Mouse (Mus musculus) heart, embryonic 11.5 days (tissue): Measurements from ENCODE around the gene Rgs12. TPM values are rescaled to one million over a fixed set of nuclear protein-coding genes. Genes with fewer than 3 reads are reported as not detected.

ENCODE experiments used
- ATAC-seq: fragments of 200-750 bp; cut with Nextera tagmentation; replicated peaks from 2 replicates; pipeline ENCODE4 v1.8.0; 2017; ENCODE audit warnings: moderate library complexity; ENCODE audit not compliant: insufficient number of reproducible peaks, low FRiP score, low TSS enrichment
- H3K27ac ChIP-seq: fragments of 300-500 bp; sonication (generic); 2 replicates; pipeline ENCODE4 v1.5.1; 2014; ENCODE audit warnings: mild to moderate bottlenecking, low read depth, low read length
- H3K27me3 ChIP-seq: fragments of 300-500 bp; sonication (generic); 2 replicates; pipeline ENCODE4 v1.6.1; 2014; ENCODE audit warnings: mild to moderate bottlenecking, low read length, mixed read lengths; ENCODE audit not compliant: control insufficient read depth, insufficient read depth
- H3K36me3 ChIP-seq: fragments of 300-500 bp; sonication (generic); 2 replicates; pipeline ENCODE4 v1.6.1; 2014; ENCODE audit warnings: mild to moderate bottlenecking, low read length, moderate library complexity, mixed read lengths; ENCODE audit not compliant: control insufficient read depth, insufficient read depth
- H3K4me1 ChIP-seq: fragments of 300-500 bp; sonication (generic); 2 replicates; pipeline ENCODE4 v1.6.1; 2014; ENCODE audit warnings: low read length; ENCODE audit not compliant: control insufficient read depth, insufficient read depth
- H3K4me2 ChIP-seq: fragments of 300-500 bp; sonication (generic); 2 replicates; pipeline ENCODE4 v1.6.1; 2014; ENCODE audit warnings: mild to moderate bottlenecking, moderate library complexity
- H3K4me3 ChIP-seq: fragments of 300-500 bp; sonication (generic); 2 replicates; pipeline ENCODE4 v1.5.1; 2014; ENCODE audit warnings: low read depth, low read length
- H3K9ac ChIP-seq: fragments of 300-500 bp; sonication (generic); 2 replicates; pipeline ENCODE4 v1.6.1; 2014; ENCODE audit warnings: mild to moderate bottlenecking, low read depth, low read length, moderate library complexity
- H3K9me3 ChIP-seq: fragments of 300-500 bp; sonication (generic); replicated peaks from 2 replicates; pipeline ENCODE4 v1.6.1; 2016; ENCODE audit warnings: low read length; ENCODE audit not compliant: control insufficient read depth
- WGBS: fragments of 180-500 bp; shearing (Covaris S2); extraction: QIAGEN DNeasy Blood & Tissue Kit; methylation state at CpG from one replicate; pipeline ENCODE4 v1.1.7; 2014; ENCODE audit not compliant: insufficient replicate concordance; 5-methylcytosine and 5-hydroxymethylcytosine counted together
- polyA plus RNA-seq: library from polyadenylated mRNA; unstranded; fragments of >200 nt; fragmentation: Nextera tagmentation; extraction: Ambion mirVana; gene quantifications from 2 replicates; pipeline ENCODE4 v1.2.1, GENCODE M21; 2014

Gene Rgs12
- polyA plus RNA-seq, 1 experiment from 2014 or later = 25.6 TPM

- Histone ChIP-seq H3K4me3 (no peak overlapping the region), H3K27me3 (no peaks in the 10 kb centered on the region), H3K27ac (no peak overlapping the region), H3K9ac (no peak overlapping the region), H3K36me3 (peaks cover 7% of the 10 kb centered on the region; the same call in 1 of the 2 replicates), H3K4me2 (no peak overlapping the region), H3K9me3 (no peaks in the 10 kb centered on the region), H3K4me1 (no peaks in the 10 kb centered on the region)
- no peak for ATAC-seq
- 85% methylated on average over 7 of the region's 7 CpGs for WGBS
Measured at GRCm38 (mm10) chr5:34924519-34924918, 24.7 kb upstream of the Rgs12 start.

DNA sequence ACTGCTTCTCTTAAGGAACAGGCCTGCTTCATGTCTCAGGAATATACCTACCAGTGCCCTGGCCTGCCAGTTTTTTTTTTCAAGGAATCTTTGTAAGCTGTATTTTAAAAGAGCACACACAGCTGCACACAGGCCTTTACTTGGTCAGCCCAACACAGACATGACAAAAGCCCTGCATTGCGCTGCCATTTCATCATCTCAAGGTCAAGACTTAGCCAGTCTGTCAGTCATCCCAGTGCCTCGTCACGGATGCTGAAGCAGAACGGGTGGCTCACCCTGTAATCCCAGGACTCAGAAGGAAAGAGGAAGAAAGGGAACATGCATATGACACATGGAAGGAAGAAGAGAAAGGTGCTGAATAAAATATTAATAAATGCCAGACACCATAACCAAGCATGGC lies 21.6 kb upstream of the Rgs12 start:
- peaks cover 7% of the 10 kb centered on the region; the same call in 1 of the 2 replicates for H3K36me3 ChIP-seq
- no peak overlapping the region for H3K27ac ChIP-seq
- H3K4me1 ChIP-seq = peaks cover 16% of the 10 kb centered on the region
- no peaks in the 10 kb centered on the region for H3K9me3 ChIP-seq
- H3K9ac ChIP-seq = no peak overlapping the region
- H3K4me2 ChIP-seq = no peak overlapping the region
- no peak overlapping the region for H3K4me3 ChIP-seq
- no peaks in the 10 kb centered on the region for H3K27me3 ChIP-seq
- ATAC-seq = no peak
- WGBS = 84% methylated on average over 4 of the region's 4 CpGs

GRCm38 (mm10) chr5:34930151-34930975 lies 18.9 kb upstream of the Rgs12 start:
- 77% methylated on average over 9 of the region's 9 CpGs for WGBS
- Histone ChIP-seq H3K27me3 (no peaks in the 10 kb centered on the region), H3K4me1 (peaks cover 16% of the 10 kb centered on the region), H3K9me3 (no peaks in the 10 kb centered on the region), H3K4me2 (no peak overlapping the region), H3K4me3 (no peak overlapping the region), H3K36me3 (no peaks in the 10 kb centered on the region), H3K27ac (no peak overlapping the region), H3K9ac (no peak overlapping the region)
- ATAC-seq = no peak

DNA sequence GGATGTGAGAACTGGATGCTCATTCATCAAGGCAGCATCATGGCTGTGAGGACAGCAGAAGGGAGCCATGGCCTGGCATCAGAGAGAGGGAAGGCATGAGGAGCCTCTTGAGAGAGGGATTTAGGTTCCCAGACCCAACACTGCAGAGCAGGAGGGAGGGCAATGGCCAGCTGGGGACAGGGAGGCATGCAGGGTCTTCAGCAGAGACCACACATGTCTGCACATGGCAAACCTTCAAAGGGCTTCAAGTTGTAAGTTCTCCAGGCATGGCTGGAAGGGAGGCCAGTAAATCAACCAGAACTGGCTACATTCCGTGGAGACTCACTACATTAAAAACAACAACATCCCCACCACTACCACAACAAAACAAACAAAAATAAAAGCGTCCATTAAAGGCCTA lies 18.2 kb upstream of the Rgs12 start:
- WGBS = 77% methylated on average over 2 of the region's 2 CpGs
- ATAC-seq = no peak
- Histone ChIP-seq H3K36me3 (no peaks in the 10 kb centered on the region), H3K4me2 (no peak overlapping the region), H3K9ac (no peak overlapping the region), H3K4me1 (peaks cover 16% of the 10 kb centered on the region), H3K27me3 (no peaks in the 10 kb centered on the region), H3K4me3 (no peak overlapping the region), H3K9me3 (no peaks in the 10 kb centered on the region), H3K27ac (no peak overlapping the region)

DNA sequence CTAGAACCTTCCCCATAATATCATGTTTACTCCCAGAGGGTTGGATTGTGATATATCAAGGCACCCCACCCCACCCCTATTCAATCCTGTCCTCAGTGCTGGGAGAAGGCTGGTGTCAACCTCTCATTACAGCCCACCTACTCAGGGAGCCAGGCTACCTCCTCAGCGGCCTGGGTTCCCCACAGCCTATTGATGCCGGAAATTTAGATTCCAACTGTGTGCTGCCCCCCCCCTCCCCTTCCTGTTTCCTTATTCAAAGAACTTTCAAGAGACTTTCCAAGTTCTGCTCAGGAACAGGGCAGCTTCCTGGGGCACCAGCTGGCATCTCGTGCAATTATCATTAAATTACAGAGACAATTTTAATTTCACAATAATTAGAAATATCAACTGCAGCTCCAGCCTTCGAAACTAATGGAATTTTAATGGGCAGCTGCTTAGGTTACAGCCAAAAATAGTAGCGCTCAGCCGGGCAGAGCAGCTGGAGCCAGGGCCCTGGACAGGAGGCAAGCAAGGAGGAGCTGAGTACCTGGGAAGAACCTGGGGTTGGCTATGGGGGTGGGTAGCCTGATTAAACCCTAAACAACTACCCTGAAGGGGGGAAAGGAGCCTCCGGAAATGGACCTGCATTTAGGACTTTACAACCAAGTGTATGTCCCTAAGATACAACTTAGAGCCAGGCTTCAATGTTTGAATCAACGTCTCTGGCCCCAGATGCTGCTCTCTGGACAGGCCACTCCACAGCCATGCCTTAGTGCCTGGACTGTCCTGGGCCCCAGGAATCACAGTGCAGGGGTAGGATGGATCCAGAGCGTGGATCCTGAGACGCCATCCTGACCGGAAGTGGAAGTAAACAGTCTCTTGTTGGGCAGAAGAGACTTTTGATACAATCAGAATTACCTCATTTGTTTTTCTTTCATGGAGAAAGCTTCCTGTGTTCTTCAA lies 17.5 kb upstream of the Rgs12 start:
- WGBS = 34% methylated on average over 11 of the region's 11 CpGs
- no peaks in the 10 kb centered on the region for H3K27me3 ChIP-seq
- ATAC-seq = no peak
- peak overlapping the region; percentile 54; the same call in 1 of the 2 replicates for H3K9ac ChIP-seq
- no peak overlapping the region for H3K4me3 ChIP-seq
- H3K9me3 ChIP-seq = no peaks in the 10 kb centered on the region
- peak overlapping the region; percentile 73 for H3K27ac ChIP-seq
- no peaks in the 10 kb centered on the region for H3K36me3 ChIP-seq
- H3K4me1 ChIP-seq = peaks cover 16% of the 10 kb centered on the region
- H3K4me2 ChIP-seq = peak overlapping the region; percentile 29

DNA sequence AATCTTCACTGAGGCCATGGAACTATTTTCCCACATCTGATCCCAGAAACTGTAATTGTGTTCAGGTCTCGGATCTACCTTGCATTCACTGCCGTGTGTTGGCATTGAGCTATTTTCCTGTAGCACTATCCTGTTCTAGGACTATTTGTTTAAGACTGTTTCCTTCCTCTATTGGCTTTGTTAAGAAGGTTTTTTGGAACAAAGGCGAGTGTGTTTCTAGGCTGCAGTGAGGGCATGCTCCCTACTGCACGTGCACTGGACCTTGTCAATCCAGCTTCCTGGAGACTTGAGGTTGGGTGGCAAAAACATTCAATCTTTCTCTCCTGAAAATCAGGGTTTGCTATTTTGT lies 16.8 kb upstream of the Rgs12 start:
- Histone ChIP-seq H3K9me3 (no peaks in the 10 kb centered on the region), H3K4me3 (no peak overlapping the region), H3K36me3 (no peaks in the 10 kb centered on the region), H3K4me1 (peaks cover 16% of the 10 kb centered on the region), H3K27me3 (no peaks in the 10 kb centered on the region), H3K9ac (peak overlapping the region; percentile 54; the same call in 1 of the 2 replicates), H3K4me2 (no peak overlapping the region), H3K27ac (peak overlapping the region; percentile 73)
- WGBS = 45% methylated on average over 4 of the region's 4 CpGs
- ATAC-seq = no peak

GRCm38 (mm10) chr5:34933461-34933860 lies 15.8 kb upstream of the Rgs12 start:
- H3K27ac ChIP-seq = no peak overlapping the region
- no peak overlapping the region for H3K4me3 ChIP-seq
- no peak for ATAC-seq
- H3K4me1 ChIP-seq = peaks cover 16% of the 10 kb centered on the region
- 88% methylated on average over 1 of the region's 1 CpGs for WGBS
- no peaks in the 10 kb centered on the region for H3K27me3 ChIP-seq
- H3K36me3 ChIP-seq = no peaks in the 10 kb centered on the region
- no peaks in the 10 kb centered on the region for H3K9me3 ChIP-seq
- no peak overlapping the region for H3K4me2 ChIP-seq
- H3K9ac ChIP-seq = no peak overlapping the region

DNA sequence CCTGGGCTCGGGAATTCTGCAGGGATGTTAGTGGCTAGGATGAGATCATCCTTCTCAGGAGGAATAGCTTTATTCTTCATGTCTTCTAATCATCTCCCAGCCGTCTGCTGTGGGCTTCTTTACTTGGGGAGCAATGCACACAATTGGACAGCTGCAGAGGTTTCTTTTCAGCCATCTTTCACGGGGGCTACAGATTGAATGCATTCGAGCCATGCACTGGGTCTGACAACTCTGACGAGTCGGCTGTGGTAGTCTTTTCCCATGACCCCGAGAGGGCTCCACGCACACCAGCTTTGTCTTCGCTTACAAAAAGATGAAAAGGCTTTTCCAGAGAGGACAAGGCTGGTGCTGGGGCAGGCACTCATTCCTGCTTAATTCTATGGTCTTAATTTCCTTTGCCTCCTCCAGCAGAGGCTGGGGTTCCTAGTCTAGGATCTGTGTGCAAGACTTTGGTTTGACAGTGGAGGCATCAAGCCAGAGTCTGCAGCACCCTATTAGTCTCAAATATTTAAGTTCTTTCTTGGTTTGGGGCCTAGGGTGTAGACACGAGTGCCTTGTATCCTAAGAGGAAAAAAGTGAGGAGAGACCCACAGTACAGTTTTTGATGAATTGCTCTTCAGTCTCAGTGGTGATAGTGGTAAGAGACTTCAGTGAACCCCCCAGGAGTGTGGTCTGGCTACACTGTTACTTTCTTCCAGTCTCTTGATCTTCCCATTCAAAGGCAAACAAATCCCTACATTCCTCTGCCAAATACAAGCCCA lies 7.4 kb upstream of the Rgs12 start:
- Histone ChIP-seq H3K4me2 (no peak overlapping the region), H3K27ac (no peak overlapping the region), H3K4me1 (no peaks in the 10 kb centered on the region), H3K4me3 (no peak overlapping the region), H3K36me3 (no peaks in the 10 kb centered on the region), H3K9me3 (no peaks in the 10 kb centered on the region), H3K27me3 (no peaks in the 10 kb centered on the region), H3K9ac (no peak overlapping the region)
- 72% methylated on average over 10 of the region's 10 CpGs for WGBS
- no peak for ATAC-seq
